Mouse (Mus musculus) midbrain, embryonic 13.5 days (tissue): ENCODE measurements at regions not wholly inside any gene's neighbourhood (a gene's known extent, or its start where the extent isn't known, plus 50 kb on each side); places are given as distances from the start of the nearest gene placed in this dataset.

Source experiments
- ATAC-seq: fragments of 200-750 bp; cut with Nextera tagmentation; 2 replicates; pipeline ENCODE4 v1.8.0; 2017; ENCODE audit warnings: mild to moderate bottlenecking, moderate TSS enrichment, moderate library complexity
- H3K27ac ChIP-seq: fragments of 300-500 bp; sonication (generic); 2 replicates; pipeline ENCODE4 v1.5.1; 2015; ENCODE audit warnings: inconsistent platforms, mild to moderate bottlenecking, moderate library complexity
- H3K27me3 ChIP-seq: fragments of 300-500 bp; sonication (generic); 2 replicates; pipeline ENCODE4 v1.6.1; 2015; ENCODE audit warnings: mild to moderate bottlenecking, inconsistent platforms
- H3K36me3 ChIP-seq: fragments of 300-500 bp; sonication (generic); 2 replicates; pipeline ENCODE4 v1.6.1; 2015; ENCODE audit warnings: mild to moderate bottlenecking, inconsistent platforms
- H3K4me1 ChIP-seq: fragments of 300-500 bp; sonication (generic); replicated peaks from 2 replicates; pipeline ENCODE4 v1.6.1; 2015; ENCODE audit warnings: inconsistent platforms
- H3K4me2 ChIP-seq: fragments of 300-500 bp; sonication (generic); replicated peaks from 2 replicates; pipeline ENCODE4 v1.6.1; 2015; ENCODE audit warnings: moderate library complexity, mild to moderate bottlenecking, inconsistent platforms
- H3K4me3 ChIP-seq: fragments of 300-500 bp; sonication (generic); replicated peaks from 2 replicates; pipeline ENCODE4 v1.5.1; 2015; ENCODE audit warnings: mild to moderate bottlenecking, inconsistent platforms
- H3K9ac ChIP-seq: fragments of 300-500 bp; sonication (generic); replicated peaks from 2 replicates; pipeline ENCODE4 v1.6.1; 2015; ENCODE audit warnings: mild to moderate bottlenecking, inconsistent platforms
- H3K9me3 ChIP-seq: fragments of 300-500 bp; sonication (generic); 2 replicates; pipeline ENCODE4 v1.6.1; 2016; ENCODE audit warnings: mild to moderate bottlenecking, inconsistent platforms
- WGBS: fragments of 180-500 bp; shearing (Covaris S2); methylation state at CpG from one replicate; pipeline ENCODE4 v1.1.7; 2015; 5-methylcytosine and 5-hydroxymethylcytosine counted together

DNA sequence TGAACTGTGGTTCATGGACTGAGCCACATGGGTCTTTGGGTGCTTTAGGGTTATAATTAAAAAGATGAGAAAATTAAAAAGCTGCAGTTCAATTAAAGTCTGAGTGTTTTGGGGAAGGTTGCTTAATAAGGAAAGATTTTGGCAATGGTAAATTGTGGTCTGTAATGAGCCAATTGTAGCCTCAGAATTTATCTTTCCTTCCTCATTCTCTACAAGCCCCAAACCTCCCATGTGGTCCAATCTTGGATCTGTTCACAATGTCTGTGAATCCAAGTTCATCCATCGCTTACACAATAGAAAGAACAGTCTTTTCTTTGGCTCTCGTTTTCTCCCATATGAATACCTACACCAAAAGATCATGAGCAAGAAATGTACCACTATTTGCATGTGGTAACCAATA, 155.2 kb upstream of the Trp63 start:
- no peaks in the 10 kb centered on the region for H3K27me3 ChIP-seq
- no peak overlapping the region for H3K9ac ChIP-seq
- no peak overlapping the region for H3K4me3 ChIP-seq
- no peak for ATAC-seq
- 88% methylated on average over 2 of the region's 2 CpGs for WGBS
- no peak overlapping the region for H3K27ac ChIP-seq
- no peaks in the 10 kb centered on the region for H3K36me3 ChIP-seq
- H3K4me2 ChIP-seq = no peak overlapping the region
- 0 out of 2 replicates have a peak, but pooled peaks cover 2% of the 10 kb centered on the region for H3K9me3 ChIP-seq
- H3K4me1 ChIP-seq = no peaks in the 10 kb centered on the region

GRCm38 (mm10) chr16:25529681-25530080, 153.9 kb upstream of the Trp63 start:
- no peak overlapping the region for H3K4me2 ChIP-seq
- 0 out of 2 replicates have a peak, but pooled peaks cover 2% of the 10 kb centered on the region for H3K9me3 ChIP-seq
- H3K4me1 ChIP-seq = no peaks in the 10 kb centered on the region
- 96% methylated on average over 1 of the region's 1 CpGs for WGBS
- no peak overlapping the region for H3K4me3 ChIP-seq
- no peaks in the 10 kb centered on the region for H3K36me3 ChIP-seq
- no peak overlapping the region for H3K27ac ChIP-seq
- H3K9ac ChIP-seq = no peak overlapping the region
- ATAC-seq = no peak
- H3K27me3 ChIP-seq = no peaks in the 10 kb centered on the region

DNA sequence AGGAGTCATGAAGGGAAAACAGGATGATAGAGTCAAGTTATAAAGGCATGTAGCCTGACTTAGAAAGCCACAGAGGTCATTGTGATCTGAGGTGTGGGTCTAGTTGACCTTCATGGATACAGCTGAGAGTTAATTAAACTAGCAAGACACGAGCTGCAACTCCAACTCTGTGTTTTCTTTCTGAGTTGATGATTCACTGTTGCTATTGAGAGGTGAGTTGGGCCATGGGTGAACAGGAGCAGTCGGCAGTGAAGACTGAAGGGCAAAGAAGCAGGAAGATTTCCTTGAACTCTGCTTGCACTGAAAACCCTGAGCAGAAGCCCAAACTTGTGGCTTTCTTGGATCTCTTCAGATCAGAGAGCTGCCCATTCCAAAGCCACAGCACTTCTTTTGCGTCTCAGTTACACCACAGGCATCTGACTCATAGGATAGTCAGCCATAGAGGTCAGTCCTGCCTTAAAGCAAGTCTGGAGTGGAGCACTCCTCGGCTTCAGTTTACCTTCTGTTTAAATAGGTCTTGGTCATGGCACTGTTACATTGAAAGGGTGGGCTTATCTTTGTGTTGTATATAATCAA, 151.7 kb upstream of the Trp63 start:
- Histone ChIP-seq H3K27me3 (no peaks in the 10 kb centered on the region), H3K36me3 (no peaks in the 10 kb centered on the region), H3K27ac (no peak overlapping the region), H3K9ac (no peak overlapping the region), H3K9me3 (no peaks in the 10 kb centered on the region), H3K4me3 (no peak overlapping the region), H3K4me2 (no peak overlapping the region), H3K4me1 (no peaks in the 10 kb centered on the region)
- 82% methylated on average over 4 of the region's 4 CpGs for WGBS
- no peak for ATAC-seq

DNA sequence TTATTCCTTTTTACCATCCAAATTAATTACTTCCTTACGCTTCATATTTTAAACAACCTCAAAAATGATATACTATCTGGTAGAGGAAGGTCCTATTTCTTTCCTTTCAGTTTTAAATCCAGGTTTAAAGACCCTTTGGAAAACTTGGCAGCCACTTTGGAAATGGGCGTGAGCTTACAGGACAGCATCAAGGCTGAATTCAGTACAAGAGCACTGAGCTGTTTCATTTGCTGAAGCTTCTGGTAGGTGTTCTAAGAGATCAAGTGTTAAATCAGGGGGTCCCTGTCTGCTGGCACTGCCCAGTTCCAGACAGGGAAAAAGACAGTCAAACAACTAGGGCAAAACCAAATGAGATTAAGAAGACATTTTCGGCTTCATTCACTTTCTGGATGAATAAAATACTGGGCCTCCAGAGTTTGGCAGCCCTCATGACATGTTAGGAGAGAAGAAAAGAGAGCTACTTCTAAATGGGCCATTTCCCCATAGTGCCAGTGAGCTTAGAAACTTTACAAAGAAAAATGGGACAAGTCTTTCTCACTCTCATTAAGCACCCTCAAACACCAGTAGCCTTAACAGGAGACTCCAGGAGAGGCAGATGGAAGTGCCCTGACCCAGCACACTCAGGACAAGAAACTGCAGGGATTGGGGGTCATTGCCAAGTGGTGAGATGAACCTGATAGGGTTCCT, 150.9 kb upstream of the Trp63 start:
- Histone ChIP-seq H3K4me1 (no peaks in the 10 kb centered on the region), H3K27me3 (no peaks in the 10 kb centered on the region), H3K9me3 (no peaks in the 10 kb centered on the region), H3K27ac (no peak overlapping the region), H3K36me3 (no peaks in the 10 kb centered on the region), H3K4me3 (no peak overlapping the region), H3K9ac (no peak overlapping the region), H3K4me2 (no peak overlapping the region)
- 89% methylated on average over 3 of the region's 3 CpGs for WGBS
- no peak for ATAC-seq

DNA sequence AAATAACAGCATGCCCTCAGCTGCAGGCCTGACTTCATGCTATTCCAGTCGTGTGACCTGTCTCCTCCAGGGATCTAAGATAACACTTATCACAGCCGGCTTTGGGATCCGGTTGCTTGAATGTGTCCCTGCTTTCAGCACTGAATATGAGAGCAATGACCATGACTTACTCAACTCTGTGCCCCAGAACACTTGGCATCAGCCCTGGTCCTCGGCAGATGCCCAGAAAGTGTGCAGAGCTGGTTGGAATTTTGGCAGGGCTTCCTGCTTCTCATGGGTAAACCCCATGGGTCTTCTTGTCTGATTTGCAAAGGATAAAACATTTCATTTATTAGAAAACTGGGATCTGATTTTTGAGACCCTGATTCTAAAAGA, 150.4 kb upstream of the Trp63 start:
- Histone ChIP-seq H3K27ac (no peak overlapping the region), H3K9ac (no peak overlapping the region), H3K27me3 (no peaks in the 10 kb centered on the region), H3K4me2 (no peak overlapping the region), H3K4me3 (no peak overlapping the region), H3K4me1 (no peaks in the 10 kb centered on the region), H3K36me3 (no peaks in the 10 kb centered on the region), H3K9me3 (no peaks in the 10 kb centered on the region)
- ATAC-seq = no peak
- WGBS = 82% methylated on average over 4 of the region's 4 CpGs

- 86% methylated on average over 6 of the region's 6 CpGs for WGBS
- Histone ChIP-seq H3K9ac (no peak overlapping the region), H3K36me3 (no peaks in the 10 kb centered on the region), H3K4me1 (no peaks in the 10 kb centered on the region), H3K9me3 (no peaks in the 10 kb centered on the region), H3K4me2 (no peak overlapping the region), H3K27ac (no peak overlapping the region), H3K27me3 (no peaks in the 10 kb centered on the region), H3K4me3 (no peak overlapping the region)
- ATAC-seq = no peak
These were observed 147.0 kb upstream of the Trp63 start for GRCm38 (mm10) chr16:25536550-25536949.

GRCm38 (mm10) chr16:25549542-25550110, 133.9 kb upstream of the Trp63 start:
- 91% methylated on average over 8 of the region's 8 CpGs for WGBS
- H3K4me3 ChIP-seq = no peak overlapping the region
- H3K27me3 ChIP-seq = no peaks in the 10 kb centered on the region
- H3K4me2 ChIP-seq = no peak overlapping the region
- no peak overlapping the region for H3K27ac ChIP-seq
- ATAC-seq = no peak
- no peaks in the 10 kb centered on the region for H3K4me1 ChIP-seq
- no peaks in the 10 kb centered on the region for H3K36me3 ChIP-seq
- H3K9ac ChIP-seq = no peak overlapping the region
- no peaks in the 10 kb centered on the region for H3K9me3 ChIP-seq

DNA sequence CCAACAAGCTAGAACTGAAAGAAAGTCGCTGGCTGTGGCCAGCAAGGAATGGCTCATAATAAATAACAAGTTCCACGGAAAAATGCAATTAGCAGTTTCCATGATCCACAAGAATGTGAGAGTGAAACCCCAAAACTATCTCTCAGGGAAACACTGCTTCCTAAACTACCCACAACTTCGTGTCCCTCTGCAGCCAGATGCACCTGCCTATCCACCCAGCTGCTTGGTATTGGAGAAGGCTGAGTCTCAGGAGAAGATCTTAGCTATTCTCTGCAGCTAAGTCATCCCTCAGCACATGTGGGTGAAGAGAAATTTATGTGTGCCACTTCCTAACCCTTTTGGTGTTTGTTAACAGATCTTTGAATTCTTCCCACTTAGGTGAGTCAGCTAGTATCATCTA, 126.4 kb upstream of the Trp63 start:
- Histone ChIP-seq H3K4me1 (no peaks in the 10 kb centered on the region), H3K27ac (no peak overlapping the region), H3K9me3 (no peaks in the 10 kb centered on the region), H3K4me3 (no peak overlapping the region), H3K9ac (no peak overlapping the region), H3K36me3 (no peaks in the 10 kb centered on the region), H3K27me3 (no peaks in the 10 kb centered on the region), H3K4me2 (no peak overlapping the region)
- ATAC-seq = no peak
- WGBS = 78% methylated on average over 3 of the region's 3 CpGs

- H3K9me3 ChIP-seq = no peaks in the 10 kb centered on the region
- no peak for ATAC-seq
- 83% methylated on average over 6 of the region's 6 CpGs for WGBS
- no peak overlapping the region for H3K4me3 ChIP-seq
- peaks cover 6% of the 10 kb centered on the region; the same call in 1 of the 2 replicates for H3K4me1 ChIP-seq
- no peak overlapping the region for H3K9ac ChIP-seq
- H3K4me2 ChIP-seq = no peak overlapping the region
- no peak overlapping the region for H3K27ac ChIP-seq
- H3K27me3 ChIP-seq = no peaks in the 10 kb centered on the region
- H3K36me3 ChIP-seq = no peaks in the 10 kb centered on the region
These were observed 103.3 kb upstream of the Trp63 start for GRCm38 (mm10) chr16:25580216-25580615.

GRCm38 (mm10) chr16:25584337-25585069, 99.1 kb upstream of the Trp63 start:
- Histone ChIP-seq H3K27me3 (no peaks in the 10 kb centered on the region), H3K27ac (no peak overlapping the region), H3K36me3 (no peaks in the 10 kb centered on the region), H3K9ac (no peak overlapping the region), H3K4me1 (no peaks in the 10 kb centered on the region), H3K9me3 (no peaks in the 10 kb centered on the region), H3K4me3 (no peak overlapping the region), H3K4me2 (no peak overlapping the region)
- WGBS = 77% methylated on average over 14 of the region's 14 CpGs
- ATAC-seq = no peak

DNA sequence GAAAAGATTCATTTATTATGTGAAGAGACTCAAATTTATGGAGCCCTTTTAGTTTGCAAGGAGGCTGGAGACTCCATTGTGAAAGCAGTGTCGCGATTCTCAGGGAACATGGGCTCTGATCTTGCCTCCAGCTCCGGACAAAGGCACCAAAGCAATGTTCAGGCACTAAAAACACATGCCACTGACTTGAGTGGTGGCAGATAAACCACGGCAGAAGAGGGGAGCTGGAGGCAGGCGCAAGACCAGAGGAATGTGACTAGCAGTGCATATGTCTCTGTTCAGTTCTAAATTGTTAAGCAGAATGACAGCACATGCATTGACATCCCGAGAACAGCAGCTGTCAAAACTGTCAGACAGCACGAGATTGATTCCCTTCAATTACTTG, 98.5 kb upstream of the Trp63 start:
- Histone ChIP-seq H3K4me2 (no peak overlapping the region), H3K9me3 (no peaks in the 10 kb centered on the region), H3K4me3 (no peak overlapping the region), H3K36me3 (no peaks in the 10 kb centered on the region), H3K9ac (no peak overlapping the region), H3K27me3 (no peaks in the 10 kb centered on the region), H3K27ac (no peak overlapping the region), H3K4me1 (no peaks in the 10 kb centered on the region)
- ATAC-seq = no peak
- WGBS = 68% methylated on average over 7 of the region's 7 CpGs

DNA sequence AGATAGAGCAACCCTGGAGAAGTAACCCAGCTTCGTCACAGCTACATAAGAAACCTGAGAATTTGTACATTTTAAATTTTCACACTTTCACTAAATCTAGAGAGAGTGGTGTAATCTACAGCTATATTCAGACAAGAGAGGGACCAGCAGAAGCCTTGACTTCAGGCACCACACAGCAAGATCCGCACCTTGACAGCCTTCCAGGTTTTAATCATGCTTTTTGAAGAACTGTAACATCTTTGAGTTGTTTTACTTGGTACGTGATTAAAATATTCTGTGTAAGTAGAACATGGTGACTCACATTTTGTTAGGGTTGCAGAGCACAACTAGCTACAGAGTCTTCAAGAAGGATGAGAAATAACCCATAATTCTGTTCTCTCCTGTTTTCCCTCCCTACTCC, 97.6 kb upstream of the Trp63 start:
- Histone ChIP-seq H3K9ac (no peak overlapping the region), H3K27ac (no peak overlapping the region), H3K27me3 (no peaks in the 10 kb centered on the region), H3K36me3 (no peaks in the 10 kb centered on the region), H3K4me2 (no peak overlapping the region), H3K4me3 (no peak overlapping the region), H3K9me3 (no peaks in the 10 kb centered on the region), H3K4me1 (no peaks in the 10 kb centered on the region)
- no peak for ATAC-seq
- WGBS = 89% methylated on average over 3 of the region's 3 CpGs
